Mouse (Mus musculus) gastrocnemius, adult 18-20 months (tissue): Measurements from ENCODE around the gene Prkcz. TPM values are rescaled to one million over a fixed set of nuclear protein-coding genes. Genes with fewer than 3 reads are reported as not detected.

ENCODE experiments used
- DNase-seq: peaks from one replicate; pipeline ENCODE4 v3.0.0; 2021; ENCODE audit warnings: low spot score
- total RNA-seq, 2 experiments: library from RNA; stranded (reverse); gene quantifications; 2 replicates each; pipeline ENCODE4 v1.2.3; 2021

The Prkcz gene
- total RNA-seq, 2 experiments from 2014 or later: 3.1 to 3.8 TPM

- DNase-seq: peak; percentile 49
Measured at GRCm38 (mm10) chr4:155246691-155247105, 114.5 kb downstream of the Prkcz start.

DNA sequence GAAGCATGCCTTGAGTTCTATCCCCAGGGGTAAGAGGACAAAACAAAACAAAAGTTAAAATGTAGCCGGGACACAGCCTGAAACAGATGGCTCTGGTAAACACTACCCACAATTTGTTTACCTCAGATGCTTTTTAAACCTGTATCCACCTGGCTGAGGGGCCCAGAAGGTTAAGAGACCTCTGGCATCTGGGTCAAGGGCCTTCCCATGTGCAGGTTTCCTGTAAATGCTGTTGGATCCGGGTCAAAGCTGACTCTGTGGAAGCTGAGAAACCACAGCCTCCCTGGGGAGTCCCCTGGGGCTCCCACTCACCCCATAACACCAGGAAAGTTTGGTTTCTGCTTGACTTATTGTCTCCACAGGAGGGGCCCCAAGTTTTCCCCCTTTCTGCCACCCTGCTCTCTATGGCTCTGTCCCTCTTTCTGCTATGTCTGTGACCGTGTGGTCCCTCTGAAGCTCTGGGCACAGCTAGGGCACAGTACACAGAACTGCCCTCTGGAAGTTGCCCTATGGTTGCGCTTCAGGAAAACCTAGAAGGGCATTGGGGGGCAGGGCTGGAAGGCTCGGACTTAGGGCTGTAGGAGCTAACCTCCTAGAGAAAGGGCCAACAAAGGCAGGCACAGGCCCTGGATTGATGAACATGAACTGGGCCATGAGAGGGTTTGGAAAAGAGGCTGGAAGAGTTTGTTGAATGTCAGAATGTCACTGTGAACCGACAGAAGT lies 115.2 kb downstream of the Prkcz start:
- no peak for DNase-seq

GRCm38 (mm10) chr4:155243233-155243632 lies 117.9 kb downstream of the Prkcz start:
- no peak for DNase-seq

- DNase-seq: no peak
Measured at GRCm38 (mm10) chr4:155242292-155242691, 118.9 kb downstream of the Prkcz start.

DNA sequence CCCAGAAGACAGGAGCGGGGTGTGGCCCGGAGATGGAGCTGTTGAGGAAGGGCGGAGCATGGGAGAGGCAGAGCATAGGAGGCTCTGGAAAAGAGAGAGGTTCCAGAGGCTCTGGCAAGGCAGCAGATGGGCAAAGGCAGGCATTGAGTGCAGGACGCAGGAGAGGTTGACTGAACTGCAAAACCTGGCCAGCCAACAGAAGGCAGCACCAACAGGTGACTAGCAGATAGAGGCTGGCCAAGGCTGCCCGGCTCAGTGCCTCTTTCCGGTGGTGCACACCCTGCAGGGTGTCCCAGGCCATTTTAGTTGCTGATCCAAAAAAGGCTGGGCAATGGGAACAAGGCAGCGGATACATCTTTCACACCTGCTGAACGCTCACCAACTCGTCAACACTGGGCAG lies 119.4 kb downstream of the Prkcz start:
- no peak for DNase-seq

DNA sequence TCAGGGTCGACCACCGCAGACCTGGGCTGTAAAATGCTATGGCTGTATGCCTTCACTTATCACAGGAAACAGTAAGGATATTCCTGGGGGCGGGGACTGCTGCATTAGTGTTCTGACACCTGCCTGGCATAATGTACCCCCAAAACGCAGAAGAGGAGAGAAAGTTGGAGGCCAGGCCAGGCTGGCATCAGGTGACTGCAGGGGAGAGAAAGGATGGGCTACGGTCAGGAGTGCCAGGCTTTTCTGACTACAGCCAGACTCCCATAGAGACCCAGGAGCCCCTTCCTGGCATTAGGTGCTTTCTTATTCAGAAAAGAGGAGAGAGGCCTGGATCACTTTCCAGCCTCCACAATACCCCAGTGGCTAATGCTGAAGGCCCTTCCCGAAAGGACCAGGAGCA lies 121.7 kb downstream of the Prkcz start:
- DNase-seq: no peak

DNA sequence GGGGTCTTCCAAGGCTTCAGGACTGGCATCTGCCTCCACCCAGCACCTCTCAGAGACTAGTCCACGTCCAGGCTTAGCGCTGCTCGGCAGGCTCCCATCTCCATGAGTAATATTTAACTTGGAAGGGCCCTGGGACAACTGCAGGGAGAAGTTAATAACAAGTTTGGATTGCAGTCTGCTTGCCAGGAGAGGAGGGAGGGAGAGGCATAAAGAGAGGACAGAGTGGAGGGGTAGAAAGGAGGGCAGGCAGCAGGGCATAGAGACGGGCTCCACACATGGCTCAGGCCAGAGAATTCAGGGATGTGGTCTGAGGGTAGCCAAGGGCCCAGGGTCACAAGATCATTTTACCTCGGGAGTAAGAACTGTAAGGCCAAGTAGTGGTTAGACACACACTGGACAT lies 122.9 kb downstream of the Prkcz start:
- DNase-seq: peak; percentile 73

- DNase-seq: no peak
Measured at GRCm38 (mm10) chr4:155236737-155237385, 124.3 kb downstream of the Prkcz start.

DNA sequence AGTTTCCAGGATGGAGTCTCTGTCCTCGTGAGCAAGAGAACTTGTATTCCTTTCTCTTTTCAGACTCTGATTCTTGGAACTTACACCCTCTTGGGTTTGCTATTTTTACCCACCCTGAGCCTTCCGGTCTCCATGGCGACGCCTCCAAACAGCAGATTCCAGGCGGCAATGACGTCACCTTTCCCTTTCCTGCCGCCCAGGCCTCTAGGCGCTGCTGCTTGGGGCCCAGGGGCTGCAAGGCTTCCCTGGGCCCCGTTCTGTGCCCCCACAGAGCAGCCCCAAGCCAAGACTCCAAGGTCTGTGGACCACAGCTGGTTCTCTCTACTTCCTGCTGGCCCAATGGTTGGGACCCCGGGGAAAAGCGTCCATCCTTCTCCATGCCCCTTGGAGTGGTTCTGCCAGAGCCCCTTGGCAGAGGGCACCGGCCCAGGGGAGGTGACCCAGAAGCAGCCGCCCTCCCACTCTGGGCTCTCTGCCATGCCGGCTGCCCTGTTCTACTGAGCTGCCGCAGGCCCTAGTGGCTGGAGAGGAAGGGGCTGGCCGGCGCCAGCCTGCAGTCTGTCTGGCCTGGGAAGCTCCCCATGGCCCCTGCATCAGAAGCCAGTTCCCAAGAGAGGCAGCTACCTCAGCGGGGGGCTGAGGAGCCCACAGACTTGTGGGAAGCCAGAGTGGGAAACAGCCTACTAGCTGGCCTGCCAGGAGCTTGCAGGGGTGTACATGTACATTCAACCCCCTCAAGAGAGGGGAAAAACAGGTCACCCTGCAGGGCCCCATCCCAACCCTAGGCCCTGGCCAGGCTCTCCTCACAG lies 125.6 kb downstream of the Prkcz start:
- peak; percentile 91 for DNase-seq

GRCm38 (mm10) chr4:155234371-155235310 lies 126.5 kb downstream of the Prkcz start:
- DNase-seq: peak; percentile 39

GRCm38 (mm10) chr4:155233878-155234277 lies 127.3 kb downstream of the Prkcz start:
- peak; percentile 87 for DNase-seq

DNA sequence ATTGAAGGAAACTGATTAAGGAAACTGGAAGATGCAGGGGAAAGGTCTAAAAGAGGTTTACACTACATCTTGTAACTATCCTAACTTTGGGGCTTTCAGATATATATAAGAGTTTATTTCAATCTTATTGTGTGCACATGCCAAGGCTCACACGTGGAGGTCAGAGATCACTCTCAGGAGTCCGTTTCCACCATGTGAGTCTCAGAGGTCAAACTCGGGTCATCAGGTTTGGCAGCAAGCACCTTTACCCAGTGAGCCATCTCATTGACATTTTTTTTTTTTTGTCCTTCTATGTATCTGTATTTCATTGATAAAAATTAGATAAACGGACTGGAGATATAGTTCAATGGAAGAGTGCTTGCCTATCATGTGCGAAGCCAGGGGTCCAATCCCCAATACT lies 132.7 kb downstream of the Prkcz start:
- DNase-seq: no peak

GRCm38 (mm10) chr4:155227986-155228385 lies 133.2 kb downstream of the Prkcz start:
- no peak for DNase-seq

GRCm38 (mm10) chr4:155225918-155226317 lies 135.2 kb downstream of the Prkcz start:
- DNase-seq: no peak

GRCm38 (mm10) chr4:155223594-155224528 lies 137.3 kb downstream of the Prkcz start:
- no peak for DNase-seq

DNA sequence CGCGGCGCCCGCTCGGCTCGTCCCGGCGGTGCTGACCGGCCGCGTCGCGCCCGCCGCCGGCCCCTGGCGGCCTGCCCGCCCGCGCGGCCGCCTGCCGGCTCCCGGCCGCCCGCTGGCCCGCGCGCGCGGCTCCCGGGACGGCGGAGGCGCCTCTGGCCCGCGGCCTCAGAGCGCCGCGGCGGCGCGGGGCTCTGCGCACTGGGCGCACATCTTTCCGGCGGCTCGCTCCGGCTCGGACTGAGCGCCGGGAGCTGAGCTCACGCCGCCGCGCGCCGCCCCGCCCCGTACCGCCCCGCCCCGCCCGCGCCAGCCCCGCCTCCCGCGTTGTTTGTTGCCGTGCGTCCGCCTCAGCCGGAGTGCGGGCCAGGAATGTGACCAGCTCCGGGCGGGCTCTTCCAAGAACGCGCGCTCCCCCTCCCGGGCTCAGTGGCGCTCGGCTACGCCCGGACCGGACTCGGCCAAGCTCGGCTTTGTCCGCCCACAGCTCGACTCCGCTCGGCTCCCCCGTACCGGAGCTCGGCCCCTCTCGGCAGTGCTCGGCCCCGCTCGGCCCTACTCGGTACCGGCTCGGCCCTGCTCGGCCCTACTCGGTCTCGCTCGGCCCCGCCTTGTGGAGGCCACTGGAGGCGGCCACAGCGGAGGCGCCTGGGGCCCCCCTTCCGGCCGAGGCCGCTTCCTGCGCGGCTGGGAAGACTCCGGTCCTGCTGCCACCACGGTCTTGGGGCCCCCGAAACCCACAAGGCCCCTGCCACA lies 138.1 kb downstream of the Prkcz start:
- DNase-seq: peak; percentile 100

GRCm38 (mm10) chr4:155222552-155222840 lies 138.7 kb downstream of the Prkcz start, which contains the start of gene Ski:
Ski (minus strand) TSS chr4:155222592.
- no peak for DNase-seq

DNA sequence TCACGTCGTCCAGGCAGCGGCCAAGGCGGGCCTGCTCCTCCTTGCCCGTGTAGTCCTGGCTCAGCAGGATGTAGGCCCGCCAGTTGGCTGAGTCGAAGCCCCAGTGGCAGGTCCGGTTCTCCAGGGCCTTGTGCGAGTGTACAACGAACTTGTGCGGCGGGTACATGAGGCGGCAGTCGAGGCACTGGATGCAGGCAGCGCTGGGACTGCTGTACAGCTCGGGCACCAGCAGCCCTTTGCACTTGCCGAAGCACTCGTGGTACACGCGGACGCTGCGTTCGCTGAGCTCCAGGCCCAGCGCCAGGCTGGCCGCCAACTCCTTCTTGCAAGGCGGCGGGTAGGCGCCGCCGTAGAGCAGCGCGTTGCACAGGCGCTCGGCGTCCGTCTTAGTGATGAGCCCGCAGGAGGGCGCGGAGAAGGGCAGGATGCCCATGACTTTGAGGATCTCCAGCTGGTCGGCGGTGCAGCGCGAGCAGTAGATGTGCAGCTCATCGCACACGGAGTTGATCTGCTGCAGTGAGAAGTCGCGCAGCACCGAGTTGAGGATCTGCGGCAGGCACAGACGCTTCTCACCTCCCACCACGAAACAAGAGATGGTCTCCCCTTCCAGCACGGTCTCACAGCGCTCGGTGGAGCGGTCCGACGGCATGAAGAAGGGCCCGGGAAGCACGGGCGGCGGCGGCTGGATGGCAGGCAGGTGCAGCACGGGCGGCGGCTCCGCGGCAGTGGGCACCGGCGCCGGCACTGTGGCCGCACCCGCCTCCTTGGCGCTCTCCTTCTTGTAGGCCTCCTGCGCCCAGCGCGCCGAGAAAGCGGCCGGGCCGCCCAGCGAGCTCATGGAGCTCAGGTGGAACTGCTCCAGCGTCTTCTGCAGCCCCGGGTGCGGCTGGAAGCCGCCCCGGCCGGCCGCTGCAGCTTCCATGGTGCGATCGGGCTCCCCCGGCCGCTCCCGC lies 139.3 kb downstream of the Prkcz start:
- peak; percentile 77 for DNase-seq
